ENCODE assay signal across 33 mouse cellular contexts in the genomic region with DNA sequence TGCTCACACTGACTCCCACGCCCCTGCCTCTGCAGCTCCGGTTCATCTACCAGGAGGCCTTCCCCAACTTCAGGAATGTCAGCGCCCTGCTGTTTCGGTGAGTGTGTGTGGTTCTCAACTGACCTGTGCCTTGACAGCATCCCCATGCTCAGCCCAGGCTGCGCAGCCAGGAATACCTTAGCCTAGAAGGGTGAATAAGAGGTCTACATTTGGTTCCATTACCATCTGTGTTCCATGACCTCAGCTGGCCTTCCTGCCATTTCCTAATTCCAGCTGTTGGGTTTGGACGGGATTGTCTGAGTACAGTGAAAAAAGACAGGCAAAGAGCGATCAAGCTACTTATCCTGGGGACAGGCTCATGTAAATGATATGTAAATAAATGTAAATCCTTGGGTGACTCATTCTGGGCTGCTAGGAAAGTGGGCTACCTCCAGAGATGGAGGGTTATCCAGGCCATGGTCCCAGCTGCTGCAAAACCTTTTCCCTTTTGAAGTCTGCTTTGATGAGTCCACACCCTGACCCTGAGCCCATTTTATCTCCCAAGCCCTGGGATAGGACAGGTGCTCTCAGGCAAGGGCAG. TPM values are rescaled to one million over a fixed set of nuclear protein-coding genes. Genes with fewer than 3 reads are reported as not detected.
DNase-seq lines count a peak whose midpoint lies in the region; ATAC-seq and TF ChIP-seq lines count a peak whose summit lies in the region.
"Had no signal": no experiment of that assay in that cellular context is flagged by ENCODE, and none has a peak within 500 bp of the region (broad histone marks: within the 10 kb centered on the region; RNA-seq: fewer than 3 reads in every experiment).

No protein-coding gene starts in this region.

- peak; percentile 45 to 54 for DNase-seq in heart, postnatal 10 days
- DNase-seq in heart, adult 2 months, result no peak
- peak; percentile 79 for DNase-seq in midbrain, embryonic 11.5 days (ENCODE audit: low spot score, missing footprints)
- DNase-seq in ZHBTc4 (ENCODE audit: low read depth, low spot score), result peak; percentile 85
- DNase-seq in urinary bladder, adult 2 months (ENCODE audit: low spot score), result no peak
- DNase-seq: adrenal gland, postnatal 36 days; cerebellum, adult 11-12 months; cerebellum, postnatal 14 days; forebrain, postnatal 0 days; gastrocnemius, postnatal 36 days; kidney, adult 8-10 months; kidney, postnatal 25 days; layer of hippocampus, postnatal 36 days had no signal

- WGBS in heart, adult 2 months, result 44% methylated on average over 7 of the region's 7 CpGs
- WGBS in midbrain, embryonic 11.5 days, result 29% methylated on average over 7 of the region's 7 CpGs
- 28% methylated on average over 7 of the region's 7 CpGs for WGBS in midbrain, embryonic 16.5 days

- H3K9me3 ChIP-seq in midbrain, embryonic 11.5 days (ENCODE audit: control insufficient read depth, low read length), result no peaks in the 10 kb centered on the region
- H3K9me3 ChIP-seq in midbrain, embryonic 16.5 days (replicated peaks; ENCODE audit: control insufficient read depth, low read length, poor library complexity, severe bottlenecking), result no peaks in the 10 kb centered on the region
- no peaks in the 10 kb centered on the region for H3K9me3 ChIP-seq in ES-Bruce4 (replicated peaks; ENCODE audit: control insufficient read depth, insufficient read depth, low read length, poor library complexity, severe bottlenecking)
- H3K9me3 ChIP-seq: forebrain, embryonic 10.5 days; heart, embryonic 10.5 days had no signal

- H3K27me3 ChIP-seq in heart, adult 2 months (ENCODE audit: control insufficient read depth, insufficient read depth, low read length), result no peaks in the 10 kb centered on the region
- H3K27me3 ChIP-seq in midbrain, embryonic 11.5 days (ENCODE audit: control insufficient read depth, insufficient read depth, low read length), result no peaks in the 10 kb centered on the region
- no peaks in the 10 kb centered on the region for H3K27me3 ChIP-seq in midbrain, embryonic 16.5 days (ENCODE audit: control insufficient read depth, insufficient read depth, low read depth, low read length)
- no peaks in the 10 kb centered on the region for H3K27me3 ChIP-seq in ES-Bruce4 (ENCODE audit: control insufficient read depth, insufficient read depth, low read length, poor library complexity, severe bottlenecking)

- intact Hi-C loops in heart, postnatal 10 days (cut with DNase I), result no loop called here
- intact Hi-C loops in heart, adult 2 months (cut with DNase I), result no loop called here

- no peaks in the 10 kb centered on the region for H3K36me3 ChIP-seq in heart, adult 2 months (ENCODE audit: control insufficient read depth, insufficient read depth, low read length)
- H3K36me3 ChIP-seq in midbrain, embryonic 11.5 days (ENCODE audit: control insufficient read depth, insufficient read depth, low read length), result no peaks in the 10 kb centered on the region
- H3K36me3 ChIP-seq in midbrain, embryonic 16.5 days (ENCODE audit: control insufficient read depth, insufficient read depth, low read length), result no peaks in the 10 kb centered on the region
- no peaks in the 10 kb centered on the region for H3K36me3 ChIP-seq in ES-Bruce4 (ENCODE audit: control insufficient read depth, insufficient read depth, low read length, poor library complexity, severe bottlenecking)
- H3K36me3 ChIP-seq: forebrain, embryonic 10.5 days; heart, embryonic 10.5 days had no signal

- no peak for TF ChIP-seq POLR2A in heart, adult 2 months (IDR thresholded peaks at IDR 0.05; ENCODE audit: insufficient read depth, low read depth, low read length)
- TF ChIP-seq POLR2A in ES-Bruce4 (IDR thresholded peaks at IDR 0.05; ENCODE audit: insufficient read depth, low read length), result no peak

- TF ChIP-seq EP300 in heart, adult 2 months (IDR thresholded peaks at IDR 0.05; ENCODE audit: insufficient read depth, low read depth, low read length), result no peak
- TF ChIP-seq EP300 in ES-Bruce4 (IDR thresholded peaks at IDR 0.05; ENCODE audit: insufficient read depth, low read depth, low read length), result peak; percentile 63; the same call in 1 of the 2 replicates

- no peaks in the 10 kb centered on the region for H3K79me2 ChIP-seq in heart, adult 2 months (replicated peaks; ENCODE audit: control insufficient read depth, insufficient read depth, low read length)

- no peak for ATAC-seq in midbrain, embryonic 11.5 days (ENCODE audit: low FRiP score)
- ATAC-seq in midbrain, embryonic 16.5 days, result no peak
- ATAC-seq: forebrain, postnatal 0 days; hindbrain, postnatal 0 days had no signal

- H3K4me2 ChIP-seq in midbrain, embryonic 11.5 days, result no peak overlapping the region
- H3K4me2 ChIP-seq in midbrain, embryonic 16.5 days (ENCODE audit: low read length), result no peak overlapping the region

- H3K9ac ChIP-seq in heart, adult 2 months (ENCODE audit: low read depth, low read length), result no peak overlapping the region
- no peak overlapping the region for H3K9ac ChIP-seq in midbrain, embryonic 11.5 days (ENCODE audit: low read length)
- no peak overlapping the region for H3K9ac ChIP-seq in midbrain, embryonic 16.5 days (ENCODE audit: low read depth, low read length)
- no peak overlapping the region for H3K9ac ChIP-seq in ES-Bruce4 (ENCODE audit: low read depth, poor library complexity, severe bottlenecking)
- H3K9ac ChIP-seq: forebrain, postnatal 0 days had no signal

- H3K4me1 ChIP-seq in heart, adult 2 months (ENCODE audit: control insufficient read depth, insufficient read depth, low read length), result no peaks in the 10 kb centered on the region
- no peaks in the 10 kb centered on the region for H3K4me1 ChIP-seq in midbrain, embryonic 11.5 days (ENCODE audit: control insufficient read depth, insufficient read depth, low read length)
- no peaks in the 10 kb centered on the region for H3K4me1 ChIP-seq in midbrain, embryonic 16.5 days (ENCODE audit: control insufficient read depth, insufficient read depth, low read length)
- H3K4me1 ChIP-seq in ES-Bruce4 (ENCODE audit: control insufficient read depth, insufficient read depth, low read length), result peaks cover 9% of the 10 kb centered on the region

- no peak overlapping the region for H3K4me3 ChIP-seq in heart, adult 2 months
- H3K4me3 ChIP-seq in midbrain, embryonic 11.5 days (ENCODE audit: low read depth, low read length), result no peak overlapping the region
- H3K4me3 ChIP-seq in midbrain, embryonic 16.5 days (ENCODE audit: low read depth, low read length), result no peak overlapping the region
- H3K4me3 ChIP-seq in ES-Bruce4 (ENCODE audit: low read depth, low read length), result no peak overlapping the region
- H3K4me3 ChIP-seq: forebrain, embryonic 10.5 days; heart, embryonic 10.5 days; layer of hippocampus, adult 2 months had no signal

- TF ChIP-seq CTCF in heart, adult 2 months (IDR thresholded peaks at IDR 0.05), result no peak
- TF ChIP-seq CTCF in ES-Bruce4 (IDR thresholded peaks at IDR 0.05; ENCODE audit: low read depth, low read length), result no peak

- no peak overlapping the region for H3K27ac ChIP-seq in heart, adult 2 months
- no peak overlapping the region for H3K27ac ChIP-seq in midbrain, embryonic 11.5 days (ENCODE audit: low read depth, low read length)
- no peak overlapping the region for H3K27ac ChIP-seq in midbrain, embryonic 16.5 days (ENCODE audit: low read length)
- no peak overlapping the region for H3K27ac ChIP-seq in ES-Bruce4 (ENCODE audit: insufficient read depth, low read length)
- H3K27ac ChIP-seq: forebrain, embryonic 10.5 days; heart, embryonic 10.5 days; hindbrain, postnatal 0 days; layer of hippocampus, adult 2 months had no signal

RNA-seq across cellular contexts. Expression of a gene that starts 7.8 kb away (rescaled TPM):
- not detected for total RNA-seq in heart, postnatal 10 days (2021)
- total RNA-seq in heart, adult 2 months (2021), result not detected
- not detected in 2 replicates for polyA plus RNA-seq in heart, adult 2 months (2012; rRNA removed)
- not detected in 2 replicates for polyA plus RNA-seq in midbrain, embryonic 11.5 days (2014; fragmentation: Nextera tagmentation; extraction: Ambion mirVana)
- polyA plus RNA-seq in midbrain, embryonic 16.5 days (2015; fragmentation: Nextera tagmentation; extraction: Ambion mirVana), result not detected in 2 replicates
- not detected in 2 replicates for polyA plus RNA-seq in ES-Bruce4 (2011; ENCODE audit: insufficient read depth, insufficient read length, low read depth, missing spikeins)
- not detected in 2 replicates for polyA plus RNA-seq in urinary bladder, adult 2 months (2012; rRNA removed)
- total RNA-seq: adrenal gland, postnatal 36 days; forebrain, postnatal 0 days; gastrocnemius, adult 18-20 months; gastrocnemius, postnatal 36 days; hindbrain, postnatal 0 days; layer of hippocampus, adult 2 months; layer of hippocampus, postnatal 36 days; left cerebral cortex, postnatal 10 days; liver, adult 2 months; megakaryocyte, adult 5-6 weeks had no signal
- polyA plus RNA-seq: embryonic facial prominence, embryonic 11.5 days; forebrain, postnatal 0 days; heart, embryonic 10.5 days; heart, embryonic 16.5 days; hindbrain, embryonic 11.5 days; hindbrain, postnatal 0 days; limb, embryonic 11.5 days; liver, adult 2 months; liver, embryonic 16.5 days; lung, embryonic 16.5 days; neural tube, embryonic 11.5 days; small intestine, adult 2 months; stomach, embryonic 16.5 days; thymus, postnatal 0 days had no signal

RNA-seq across cellular contexts. Expression of a gene that starts 18.2 kb away (rescaled TPM):
- 10 to 100 TPM; 21.2 to 21.5 TPM for total RNA-seq in heart, postnatal 10 days (2021)
- total RNA-seq in heart, adult 2 months (2021), result 10 to 100 TPM in 1 of 2 experiments, 1 to 10 TPM in 1; 8.6 to 11.8 TPM
- 6.1 and 6.5 TPM in 2 replicates for polyA plus RNA-seq in heart, adult 2 months (2012; rRNA removed)
- polyA plus RNA-seq in midbrain, embryonic 11.5 days (2014; fragmentation: Nextera tagmentation; extraction: Ambion mirVana), result 6.4 and 9.3 TPM in 2 replicates
- polyA plus RNA-seq in midbrain, embryonic 16.5 days (2015; fragmentation: Nextera tagmentation; extraction: Ambion mirVana), result 3.0 and 4.2 TPM in 2 replicates
- polyA plus RNA-seq in ES-Bruce4 (2011; ENCODE audit: insufficient read depth, insufficient read length, low read depth, missing spikeins), result 45.4 and 48.0 TPM in 2 replicates
- 4.6 and 10.7 TPM in 2 replicates for polyA plus RNA-seq in urinary bladder, adult 2 months (2012; rRNA removed)

Comparison
In these comparisons a context has a peak if more than half of its experiments do, and no peak if none do; other contexts are left out.
1. DNase-seq: peak in heart, postnatal 10 days (2 of 2), midbrain, embryonic 11.5 days (single experiment) and ZHBTc4 (single experiment); none in heart, adult 2 months (0 of 2) and urinary bladder, adult 2 months (single experiment).